Mouse (Mus musculus) lung, embryonic 16.5 days (tissue): Measurements from ENCODE around the gene Slc44a5. TPM values are rescaled to one million over a fixed set of nuclear protein-coding genes. Genes with fewer than 3 reads are reported as not detected.

Experiments used
- ATAC-seq: fragments of 200-750 bp; cut with Nextera tagmentation; 2 replicates; pipeline ENCODE4 v1.8.0; 2017; ENCODE audit warnings: low read depth, mild to moderate bottlenecking, moderate library complexity
- H3K27ac ChIP-seq: fragments of 300-500 bp; sonication (generic); 2 replicates; pipeline ENCODE4 v1.5.1; 2014; ENCODE audit warnings: mild to moderate bottlenecking, control low read depth, low read length
- H3K27me3 ChIP-seq: fragments of 300-500 bp; sonication (generic); 2 replicates; pipeline ENCODE4 v1.6.1; 2014; ENCODE audit warnings: low read depth, low read length, mixed read lengths; ENCODE audit not compliant: control insufficient read depth, insufficient read depth
- H3K36me3 ChIP-seq: fragments of 300-500 bp; sonication (generic); 2 replicates; pipeline ENCODE4 v1.6.1; 2014; ENCODE audit warnings: low read length; ENCODE audit not compliant: control insufficient read depth, insufficient read depth
- H3K4me1 ChIP-seq: fragments of 300-500 bp; sonication (generic); replicated peaks from 2 replicates; pipeline ENCODE4 v1.6.1; 2014; ENCODE audit warnings: low read length, mixed read lengths; ENCODE audit not compliant: control insufficient read depth, insufficient read depth
- H3K4me2 ChIP-seq: fragments of 300-500 bp; sonication (generic); 2 replicates; pipeline ENCODE4 v1.6.1; 2014; ENCODE audit warnings: low read depth, low read length, control low read depth
- H3K4me3 ChIP-seq: fragments of 300-500 bp; sonication (generic); 2 replicates; pipeline ENCODE4 v1.5.1; 2014; ENCODE audit warnings: mild to moderate bottlenecking, low read length, control low read depth
- H3K9ac ChIP-seq: fragments of 300-500 bp; sonication (generic); 2 replicates; pipeline ENCODE4 v1.6.1; 2014; ENCODE audit warnings: low read length, control low read depth
- H3K9me3 ChIP-seq: fragments of 300-500 bp; sonication (generic); 2 replicates; pipeline ENCODE4 v1.6.1; 2016; ENCODE audit warnings: low read length; ENCODE audit not compliant: control insufficient read depth
- WGBS: fragments of 180-500 bp; shearing (Covaris S2); extraction: QIAGEN DNeasy Blood & Tissue Kit; methylation state at CpG from one replicate; pipeline ENCODE4 v1.1.7; 2014; 5-methylcytosine and 5-hydroxymethylcytosine counted together
- polyA plus RNA-seq: library from polyadenylated mRNA; unstranded; fragments of >200 nt; fragmentation: Nextera tagmentation; extraction: Ambion mirVana; gene quantifications from 2 replicates; pipeline ENCODE4 v1.2.1, GENCODE M21; 2015

Slc44a5 gene
- polyA plus RNA-seq, 1 experiment from 2014 or later, result 0.39 TPM

- Histone ChIP-seq H3K9me3 (no peaks in the 10 kb centered on the region), H3K4me2 (no peak overlapping the region), H3K9ac (no peak overlapping the region), H3K27ac (no peak overlapping the region), H3K27me3 (no peaks in the 10 kb centered on the region), H3K36me3 (no peaks in the 10 kb centered on the region), H3K4me3 (no peak overlapping the region), H3K4me1 (no peaks in the 10 kb centered on the region)
- 40% methylated on average over 5 of the region's 5 CpGs for WGBS
- no peak; the same call in 1 of the 2 replicates for ATAC-seq
Observed at GRCm38 (mm10) chr3:154111221-154111620, 138.0 kb downstream of the Slc44a5 start.

- no peak overlapping the region for H3K27ac ChIP-seq
- H3K36me3 ChIP-seq, result no peaks in the 10 kb centered on the region
- ATAC-seq, result no peak
- no peak overlapping the region for H3K4me3 ChIP-seq
- no peak overlapping the region for H3K9ac ChIP-seq
- no peaks in the 10 kb centered on the region for H3K4me1 ChIP-seq
- no peaks in the 10 kb centered on the region for H3K27me3 ChIP-seq
- no peak overlapping the region for H3K4me2 ChIP-seq
- H3K9me3 ChIP-seq, result no peaks in the 10 kb centered on the region
- 69% methylated on average over 9 of the region's 9 CpGs for WGBS
Observed at GRCm38 (mm10) chr3:154114991-154115390, 141.8 kb downstream of the Slc44a5 start.

GRCm38 (mm10) chr3:154115478-154115877 lies 142.2 kb downstream of the Slc44a5 start:
- H3K4me3 ChIP-seq, result no peak overlapping the region
- H3K27ac ChIP-seq, result no peak overlapping the region
- no peaks in the 10 kb centered on the region for H3K9me3 ChIP-seq
- H3K4me1 ChIP-seq, result no peaks in the 10 kb centered on the region
- H3K9ac ChIP-seq, result no peak overlapping the region
- H3K4me2 ChIP-seq, result no peak overlapping the region
- no peaks in the 10 kb centered on the region for H3K36me3 ChIP-seq
- WGBS, result 88% methylated on average over 4 of the region's 4 CpGs
- ATAC-seq, result no peak
- no peaks in the 10 kb centered on the region for H3K27me3 ChIP-seq

- H3K36me3 ChIP-seq, result no peaks in the 10 kb centered on the region
- WGBS, result 91% methylated on average over 5 of the region's 5 CpGs
- H3K4me3 ChIP-seq, result no peak overlapping the region
- no peak overlapping the region for H3K27ac ChIP-seq
- no peaks in the 10 kb centered on the region for H3K9me3 ChIP-seq
- H3K4me1 ChIP-seq, result no peaks in the 10 kb centered on the region
- no peak for ATAC-seq
- no peaks in the 10 kb centered on the region for H3K27me3 ChIP-seq
- no peak overlapping the region for H3K9ac ChIP-seq
- no peak overlapping the region for H3K4me2 ChIP-seq
Observed at GRCm38 (mm10) chr3:154116000-154116399, 142.8 kb downstream of the Slc44a5 start.

GRCm38 (mm10) chr3:154118992-154119603 lies 145.9 kb downstream of the Slc44a5 start:
- no peaks in the 10 kb centered on the region for H3K36me3 ChIP-seq
- H3K9ac ChIP-seq, result no peak overlapping the region
- no peak overlapping the region for H3K4me2 ChIP-seq
- no peak overlapping the region for H3K4me3 ChIP-seq
- H3K27me3 ChIP-seq, result no peaks in the 10 kb centered on the region
- H3K4me1 ChIP-seq, result no peaks in the 10 kb centered on the region
- 74% methylated on average over 6 of the region's 6 CpGs for WGBS
- no peak overlapping the region for H3K27ac ChIP-seq
- H3K9me3 ChIP-seq, result no peaks in the 10 kb centered on the region
- ATAC-seq, result no peak

GRCm38 (mm10) chr3:154122531-154122930 lies 149.3 kb downstream of the Slc44a5 start:
- Histone ChIP-seq H3K4me3 (no peak overlapping the region), H3K27ac (no peak overlapping the region), H3K4me2 (no peak overlapping the region), H3K9me3 (no peaks in the 10 kb centered on the region), H3K4me1 (no peaks in the 10 kb centered on the region), H3K27me3 (no peaks in the 10 kb centered on the region), H3K36me3 (no peaks in the 10 kb centered on the region), H3K9ac (no peak overlapping the region)
- ATAC-seq, result no peak
- 57% methylated on average over 3 of the region's 3 CpGs for whole genome bisulfite sequencing

- no peaks in the 10 kb centered on the region for H3K9me3 ChIP-seq
- ATAC-seq, result no peak
- no peak overlapping the region for H3K4me2 ChIP-seq
- H3K27ac ChIP-seq, result no peak overlapping the region
- H3K36me3 ChIP-seq, result no peaks in the 10 kb centered on the region
- H3K4me3 ChIP-seq, result no peak overlapping the region
- no peak overlapping the region for H3K9ac ChIP-seq
- WGBS, result 73% methylated on average over 15 of the region's 15 CpGs
- H3K27me3 ChIP-seq, result no peaks in the 10 kb centered on the region
- H3K4me1 ChIP-seq, result no peaks in the 10 kb centered on the region
Observed at GRCm38 (mm10) chr3:154124890-154125575, 151.8 kb downstream of the Slc44a5 start.

GRCm38 (mm10) chr3:154125768-154126376 lies 152.6 kb downstream of the Slc44a5 start:
- Histone ChIP-seq H3K27ac (no peak overlapping the region), H3K36me3 (no peaks in the 10 kb centered on the region), H3K9ac (no peak overlapping the region), H3K27me3 (no peaks in the 10 kb centered on the region), H3K9me3 (no peaks in the 10 kb centered on the region), H3K4me2 (no peak overlapping the region), H3K4me3 (no peak overlapping the region), H3K4me1 (no peaks in the 10 kb centered on the region)
- no peak for ATAC-seq
- 74% methylated on average over 7 of the region's 7 CpGs for whole genome bisulfite sequencing

- no peak overlapping the region for H3K4me2 ChIP-seq
- no peak for ATAC-seq
- no peaks in the 10 kb centered on the region for H3K4me1 ChIP-seq
- H3K27ac ChIP-seq, result no peak overlapping the region
- H3K9ac ChIP-seq, result no peak overlapping the region
- H3K9me3 ChIP-seq, result no peaks in the 10 kb centered on the region
- H3K36me3 ChIP-seq, result no peaks in the 10 kb centered on the region
- WGBS, result 71% methylated on average over 3 of the region's 3 CpGs
- no peak overlapping the region for H3K4me3 ChIP-seq
- no peaks in the 10 kb centered on the region for H3K27me3 ChIP-seq
Observed at GRCm38 (mm10) chr3:154127246-154127645, 154.0 kb downstream of the Slc44a5 start.
